Mouse (Mus musculus) midbrain, embryonic 14.5 days (tissue): ENCODE data around the gene Hist3h2ba. TPM values are rescaled to one million over a fixed set of nuclear protein-coding genes. Genes with fewer than 3 reads are reported as not detected.

ENCODE experiments used
- ATAC-seq: fragments of 200-750 bp; cut with Nextera tagmentation; 2 replicates; pipeline ENCODE4 v1.8.0; 2017; ENCODE audit warnings: moderate number of reproducible peaks, moderate library complexity; ENCODE audit not compliant: low FRiP score, low TSS enrichment
- DNase-seq: peaks from one replicate; pipeline ENCODE4 v3.0.0-alpha.2; 2015
- H3K27ac ChIP-seq: fragments of 300-500 bp; sonication (generic); replicated peaks from 2 replicates; pipeline ENCODE4 v1.5.1; 2014; ENCODE audit warnings: mild to moderate bottlenecking, low read depth, low read length, moderate library complexity
- H3K27me3 ChIP-seq: fragments of 300-500 bp; sonication (generic); 2 replicates; pipeline ENCODE4 v1.6.1; 2014; ENCODE audit warnings: low read length, control low read depth, mixed read lengths; ENCODE audit not compliant: control insufficient read depth, insufficient read depth
- H3K36me3 ChIP-seq: fragments of 300-500 bp; sonication (generic); 2 replicates; pipeline ENCODE4 v1.6.1; 2014; ENCODE audit warnings: low read length, control low read depth; ENCODE audit not compliant: control insufficient read depth, insufficient read depth
- H3K4me1 ChIP-seq: fragments of 300-500 bp; sonication (generic); 2 replicates; pipeline ENCODE4 v1.6.1; 2014; ENCODE audit warnings: mild to moderate bottlenecking, antibody characterized with exemption, low read length, control low read depth; ENCODE audit not compliant: control insufficient read depth, insufficient read depth
- H3K4me2 ChIP-seq: fragments of 300-500 bp; sonication (generic); 2 replicates; pipeline ENCODE4 v1.6.1; 2014; ENCODE audit warnings: mild to moderate bottlenecking, low read length, moderate library complexity
- H3K4me3 ChIP-seq: fragments of 300-500 bp; sonication (generic); replicated peaks from 2 replicates; pipeline ENCODE4 v1.5.1; 2014; ENCODE audit warnings: low read depth, low read length
- H3K9ac ChIP-seq: fragments of 300-500 bp; sonication (generic); replicated peaks from 2 replicates; pipeline ENCODE4 v1.6.1; 2014; ENCODE audit warnings: mild to moderate bottlenecking, low read length, moderate library complexity
- H3K9me3 ChIP-seq: fragments of 300-500 bp; sonication (generic); 2 replicates; pipeline ENCODE4 v1.6.1; 2016; ENCODE audit warnings: low read length, control low read depth, mixed read lengths; ENCODE audit not compliant: control insufficient read depth
- WGBS: fragments of 180-500 bp; shearing (Covaris S2); extraction: QIAGEN DNeasy Blood & Tissue Kit; methylation state at CpG from one replicate; pipeline ENCODE4 v1.1.7; 2014; 5-methylcytosine and 5-hydroxymethylcytosine counted together
- polyA plus RNA-seq: library from polyadenylated mRNA; unstranded; fragments of >200 nt; fragmentation: Nextera tagmentation; extraction: Ambion mirVana; gene quantifications from 2 replicates; pipeline ENCODE4 v1.2.1, GENCODE M21; 2014

Hist3h2ba gene
- 239 and 784 TPM in 2 replicates for polyA plus RNA-seq

DNA sequence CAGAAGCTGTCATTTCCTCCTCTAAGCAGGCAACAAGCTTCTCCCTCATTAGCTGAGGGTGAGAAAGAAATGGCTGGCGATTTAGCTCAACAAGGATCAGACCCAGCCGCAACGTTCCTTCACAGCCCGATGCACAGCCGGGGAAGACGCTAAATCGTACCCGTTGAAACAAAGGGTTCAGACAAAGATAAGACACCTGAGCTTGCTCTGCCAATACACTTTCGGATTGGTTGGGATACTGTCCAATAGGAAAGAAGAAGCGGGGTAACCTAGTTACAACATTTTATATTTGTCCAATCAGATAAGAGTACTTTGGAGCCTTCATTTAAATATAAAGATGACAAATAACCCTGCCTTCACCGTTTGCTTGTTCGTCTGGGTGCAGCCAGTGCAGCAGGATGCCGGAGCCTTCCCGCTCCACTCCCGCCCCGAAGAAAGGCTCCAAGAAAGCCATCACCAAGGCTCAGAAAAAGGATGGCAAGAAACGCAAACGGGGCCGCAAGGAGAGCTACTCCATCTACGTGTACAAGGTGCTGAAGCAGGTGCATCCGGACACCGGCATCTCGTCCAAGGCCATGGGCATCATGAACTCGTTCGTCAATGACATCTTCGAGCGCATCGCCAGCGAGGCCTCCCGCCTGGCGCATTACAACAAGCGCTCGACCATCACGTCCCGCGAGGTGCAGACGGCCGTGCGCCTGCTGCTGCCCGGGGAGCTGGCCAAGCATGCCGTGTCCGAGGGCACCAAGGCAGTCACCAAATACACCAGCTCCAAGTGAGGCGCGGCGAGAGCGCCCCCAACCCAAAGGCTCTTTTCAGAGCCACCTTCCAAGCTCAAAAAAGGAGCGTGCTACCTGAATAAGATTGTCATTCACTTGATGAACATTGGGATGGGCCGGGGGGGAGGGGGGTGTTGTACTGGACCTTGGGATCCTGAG, at the start of gene Hist3h2ba:
TSS of gene Hist3h2ba (plus strand) at position 379 of the 938 bp plus-strand sequence.
- peak; percentile 91 for ATAC-seq
- Histone ChIP-seq H3K4me3 (peak within 1 kb of the TSS; percentile 61), H3K27me3 (no peaks in the 10 kb centered on the region), H3K9ac (peak within 1 kb of the TSS; percentile 98), H3K36me3 (no peaks in the 10 kb centered on the region), H3K27ac (peak within 1 kb of the TSS; percentile 99), H3K4me2 (peak within 1 kb of the TSS; percentile 75), H3K9me3 (no peaks in the 10 kb centered on the region), H3K4me1 (peaks cover 26% of the 10 kb centered on the region)
- WGBS, result under 1% methylated on average over 48 of the region's 48 CpGs
- DNase-seq, result peak; percentile 94

DNA sequence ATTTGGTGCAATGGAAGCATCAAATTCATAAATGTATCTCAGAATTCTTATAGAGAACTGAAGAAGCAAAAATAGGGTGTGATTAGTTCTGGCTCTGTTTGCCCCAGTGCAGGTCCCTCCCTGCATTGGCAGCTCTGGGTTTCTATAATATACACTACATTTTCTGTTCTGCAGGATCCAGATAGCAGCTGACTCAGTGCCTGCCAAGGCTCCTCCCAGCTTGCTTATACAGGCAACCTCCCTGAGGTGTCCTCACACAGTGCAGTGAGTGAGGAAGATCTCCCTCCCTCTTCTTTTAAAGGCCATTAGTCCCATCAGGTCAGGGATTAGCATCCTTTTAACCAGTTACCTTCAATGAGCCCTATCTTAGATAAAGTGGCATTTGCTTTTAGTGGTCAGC, 47.6 kb upstream of the Hist3h2ba start:
- peaks cover 13% of the 10 kb centered on the region for H3K4me1 ChIP-seq
- H3K27me3 ChIP-seq, result no peaks in the 10 kb centered on the region
- no peak overlapping the region for H3K9ac ChIP-seq
- no peak overlapping the region for H3K27ac ChIP-seq
- no peaks in the 10 kb centered on the region for H3K9me3 ChIP-seq
- H3K4me2 ChIP-seq, result no peak overlapping the region
- DNase-seq (no peak), ATAC-seq (no peak)
- peaks cover 36% of the 10 kb centered on the region for H3K36me3 ChIP-seq
- H3K4me3 ChIP-seq, result no peak overlapping the region

DNA sequence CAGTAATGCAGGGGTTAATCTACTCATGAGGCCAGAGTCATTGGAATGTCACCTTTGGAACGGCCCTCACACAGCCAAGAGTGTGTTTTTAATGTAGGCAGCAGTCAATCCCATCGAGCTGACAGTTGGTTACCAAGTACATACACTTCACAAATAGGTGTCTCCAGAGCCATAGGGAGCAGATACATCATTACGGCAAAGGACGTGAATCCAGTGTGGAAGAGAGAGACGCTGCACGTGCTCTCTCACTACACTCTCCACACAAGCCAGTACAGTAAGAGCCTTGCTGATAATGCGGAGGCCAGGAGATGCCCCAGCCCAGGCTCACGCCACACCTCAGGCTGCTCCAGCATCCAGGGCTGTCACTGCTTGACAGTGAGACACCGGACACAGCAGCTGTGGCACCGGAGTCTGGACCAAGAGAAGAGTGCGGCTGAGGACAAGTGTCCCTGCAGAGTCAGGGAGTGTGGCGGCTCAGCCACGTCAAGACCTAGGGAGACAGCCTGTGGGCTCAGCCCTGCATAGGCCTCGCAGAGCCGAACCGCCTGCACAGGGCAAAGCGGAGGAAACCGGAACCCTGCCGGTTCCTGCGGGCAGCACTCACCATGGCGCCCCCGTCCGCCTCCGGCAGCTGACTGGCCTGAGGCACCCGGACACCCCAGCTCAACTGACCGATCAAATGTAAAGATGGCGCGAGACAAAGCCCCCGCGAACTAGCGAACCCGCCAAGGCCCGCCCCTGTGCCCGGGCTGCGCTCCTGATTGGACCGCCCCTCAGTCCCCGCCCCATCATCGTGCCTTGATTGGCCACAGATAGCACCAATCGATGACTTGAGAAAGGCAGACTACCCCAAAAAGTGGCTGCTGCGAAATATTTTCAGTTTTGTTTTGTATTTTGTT, 45.0 kb upstream of the Hist3h2ba start, which contains the start of gene Zfp39:
TSS of gene Zfp39 (minus strand) at position 715 of the 899 bp plus-strand sequence.
- DNase-seq, result peak; percentile 96
- WGBS, result under 1% methylated on average over 40 of the region's 40 CpGs

DNA sequence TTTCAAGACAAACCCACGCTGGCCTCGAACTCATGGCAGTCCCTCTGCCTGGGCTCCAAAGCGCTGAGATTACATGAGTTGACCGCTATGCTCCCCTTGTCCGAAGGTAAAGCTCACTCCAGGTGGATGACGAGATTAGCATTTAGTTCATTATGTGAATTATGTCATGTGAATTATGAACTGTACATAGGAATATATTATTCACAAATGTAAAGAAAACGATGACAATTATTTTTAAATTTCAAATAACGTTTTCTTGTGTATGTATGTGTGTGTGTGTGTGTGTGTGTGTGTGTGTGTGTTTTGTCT, 44.4 kb upstream of the Hist3h2ba start:
- Histone ChIP-seq H3K4me1 (peaks cover 13% of the 10 kb centered on the region), H3K4me3 (peak overlapping the region; percentile 78), H3K4me2 (peak overlapping the region; percentile 82), H3K9me3 (no peaks in the 10 kb centered on the region), H3K9ac (no peak overlapping the region), H3K27me3 (no peaks in the 10 kb centered on the region), H3K27ac (no peak overlapping the region), H3K36me3 (peaks cover 18% of the 10 kb centered on the region)
- ATAC-seq, result peak; percentile 29; the same call in 1 of the 2 replicates
- no peak for DNase-seq
- under 1% methylated on average over 8 of the region's 8 CpGs for WGBS

More for the DNA sequence above, 45.0 kb upstream of the Hist3h2ba start, which contains the start of gene Zfp39:
- Histone ChIP-seq H3K4me2 (peak within 1 kb of the TSS; percentile 82), H3K27me3 (no peaks in the 10 kb centered on the region), H3K9ac (peak within 1 kb of the TSS; percentile 89), H3K9me3 (no peaks in the 10 kb centered on the region), H3K27ac (peak within 1 kb of the TSS; percentile 83), H3K36me3 (peaks cover 23% of the 10 kb centered on the region), H3K4me1 (peaks cover 13% of the 10 kb centered on the region), H3K4me3 (peak within 1 kb of the TSS; percentile 78)
- ATAC-seq, result peak; percentile 99

DNA sequence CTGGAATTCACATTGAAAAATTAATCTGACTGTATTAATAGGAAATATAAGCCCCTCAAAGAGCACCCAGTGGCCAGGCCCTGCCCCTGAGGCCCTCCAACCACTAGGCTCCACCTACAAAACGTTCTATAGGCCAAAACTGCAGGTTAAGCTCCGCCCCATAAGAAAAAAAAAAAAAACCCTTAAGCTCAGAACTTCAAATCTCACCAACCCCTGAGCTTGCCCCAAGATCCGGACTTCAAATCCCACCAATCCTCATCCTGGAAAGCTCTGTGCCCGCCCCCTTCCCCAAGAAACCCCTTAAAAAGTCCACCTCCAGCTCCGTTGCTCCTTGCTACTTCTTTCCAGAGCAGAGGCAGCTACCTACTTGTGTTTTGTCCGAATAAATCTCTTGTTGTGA, 43.9 kb upstream of the Hist3h2ba start:
- ATAC-seq (no peak), DNase-seq (peak; percentile 33)
- Histone ChIP-seq H3K27me3 (no peaks in the 10 kb centered on the region), H3K36me3 (peaks cover 15% of the 10 kb centered on the region), H3K27ac (no peak overlapping the region), H3K4me2 (peak overlapping the region; percentile 82), H3K9ac (no peak overlapping the region), H3K4me3 (no peak overlapping the region), H3K4me1 (peaks cover 13% of the 10 kb centered on the region), H3K9me3 (no peaks in the 10 kb centered on the region)
- 41% methylated on average over 6 of the region's 6 CpGs for WGBS

DNA sequence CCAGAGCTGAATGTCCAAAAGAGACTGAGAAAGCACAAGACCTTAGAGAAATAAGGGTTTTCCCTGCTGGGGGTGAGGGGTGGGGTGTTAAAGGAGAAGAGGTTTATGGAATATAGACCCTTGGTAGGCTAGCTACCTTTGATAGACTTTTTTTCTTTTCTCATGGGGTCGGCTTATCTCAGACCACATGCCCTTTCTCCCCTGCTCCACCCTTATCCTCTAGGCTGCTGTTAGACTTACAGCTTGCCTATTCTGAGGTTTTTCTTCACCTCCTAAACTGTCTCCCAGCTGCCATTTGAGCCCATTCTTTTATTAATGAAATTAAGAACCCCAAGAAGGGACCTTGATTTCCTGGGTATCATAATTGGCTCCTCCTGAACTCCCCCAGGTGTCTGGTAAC, 34.9 kb upstream of the Hist3h2ba start:
- Histone ChIP-seq H3K27me3 (no peaks in the 10 kb centered on the region), H3K9me3 (no peaks in the 10 kb centered on the region), H3K27ac (no peak overlapping the region), H3K4me3 (no peak overlapping the region), H3K36me3 (no peaks in the 10 kb centered on the region), H3K4me2 (no peak overlapping the region), H3K9ac (no peak overlapping the region), H3K4me1 (no peaks in the 10 kb centered on the region)
- DNase-seq (no peak), ATAC-seq (no peak)
- WGBS, result 93% methylated on average over 1 of the region's 1 CpGs

DNA sequence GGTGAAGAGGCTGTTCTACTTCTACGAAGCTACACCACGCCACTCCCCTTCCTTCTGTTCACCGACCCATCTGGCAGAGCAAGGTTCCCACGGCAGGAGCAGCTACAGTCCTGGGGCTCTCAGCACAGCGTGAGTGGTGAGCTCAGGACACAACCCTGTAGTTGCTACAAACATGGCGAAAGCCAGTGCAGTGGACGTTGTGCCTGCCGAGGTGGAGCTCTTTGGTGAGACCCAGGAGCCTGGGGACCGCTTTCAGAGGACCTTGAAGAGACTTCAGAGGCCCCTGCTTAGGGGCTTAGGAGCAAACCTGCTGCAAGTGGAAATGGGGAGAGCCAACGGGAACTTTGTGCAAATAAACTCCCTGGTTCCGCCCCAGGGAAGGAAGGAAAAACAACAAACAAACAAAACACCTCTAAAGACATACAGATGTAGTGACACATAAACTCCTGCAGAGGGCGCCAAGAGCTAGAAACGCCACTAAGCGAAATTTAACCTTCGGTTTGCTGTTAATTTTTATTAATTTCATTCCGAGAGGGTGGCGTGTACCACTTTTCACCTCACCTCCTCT, 34.2 kb upstream of the Hist3h2ba start:
- peak overlapping the region; percentile 29 for H3K4me3 ChIP-seq
- H3K36me3 ChIP-seq, result no peaks in the 10 kb centered on the region
- ATAC-seq (no peak; the same call in 1 of the 2 replicates), DNase-seq (peak; percentile 83)
- no peaks in the 10 kb centered on the region for H3K27me3 ChIP-seq
- peak overlapping the region; percentile 53; the same call in 1 of the 2 replicates for H3K9ac ChIP-seq
- no peak overlapping the region for H3K27ac ChIP-seq
- H3K4me2 ChIP-seq, result peak overlapping the region; percentile 56
- no peaks in the 10 kb centered on the region for H3K9me3 ChIP-seq
- WGBS, result 18% methylated on average over 17 of the region's 17 CpGs
- H3K4me1 ChIP-seq, result no peaks in the 10 kb centered on the region
